Mouse (Mus musculus): ENCODE data around the gene Cd24a.

DNA sequence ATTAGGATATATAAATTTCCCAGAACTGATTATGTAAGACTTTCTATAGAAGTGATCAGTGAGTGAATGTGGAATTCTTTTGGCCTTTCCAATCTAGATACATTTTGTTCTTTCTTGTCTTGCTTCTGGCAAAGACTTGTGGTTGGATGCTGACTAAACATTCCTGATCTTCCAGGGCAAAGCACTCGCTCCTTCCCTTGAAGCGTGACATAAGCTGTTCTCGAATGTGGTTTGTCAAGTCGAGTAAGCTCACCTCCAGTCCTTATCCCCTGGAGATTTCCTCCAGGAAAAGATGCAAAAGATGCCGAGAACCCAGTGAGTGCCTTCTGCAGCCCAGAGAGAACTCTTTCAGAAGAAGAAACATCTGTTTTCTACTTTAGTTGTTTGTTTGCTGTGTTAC is 51.1 kb downstream of the Cd24a start:
- TF ChIP-seq CTCF (IDR thresholded peaks at IDR 0.05; ENCODE audit: low read depth, low read length): no peak
- no peak for TF ChIP-seq POLR2A (IDR thresholded peaks at IDR 0.05; ENCODE audit: borderline replicate concordance, low read depth, low read length)

All from bone marrow macrophage, adult 2 months (primary cell).